Mouse (Mus musculus) liver, embryonic 11.5 days (tissue): ENCODE results near the gene Tmem203. TPM values are rescaled to one million over a fixed set of nuclear protein-coding genes. Genes with fewer than 3 reads are reported as not detected.

ENCODE experiments used
- ATAC-seq: fragments of 200-750 bp; cut with Nextera tagmentation; replicated peaks from 2 replicates; pipeline ENCODE4 v1.8.0; 2017; ENCODE audit warnings: moderate number of reproducible peaks, mild to moderate bottlenecking, moderate TSS enrichment, moderate library complexity; ENCODE audit not compliant: low FRiP score
- DNase-seq: peaks from one replicate; pipeline ENCODE4 v3.0.0-alpha.2; 2017; ENCODE audit warnings: low spot score
- H3K27ac ChIP-seq: fragments of 300-500 bp; sonication (generic); 2 replicates; pipeline ENCODE4 v1.5.1; 2014; ENCODE audit warnings: mild to moderate bottlenecking, low read depth, low read length, control low read depth
- H3K27me3 ChIP-seq: fragments of 300-500 bp; sonication (generic); replicated peaks from 2 replicates; pipeline ENCODE4 v1.6.1; 2014; ENCODE audit warnings: low read length, mixed read lengths; ENCODE audit not compliant: control insufficient read depth, insufficient read depth
- H3K36me3 ChIP-seq: fragments of 300-500 bp; sonication (generic); 2 replicates; pipeline ENCODE4 v1.6.1; 2014; ENCODE audit warnings: mild to moderate bottlenecking, low read length, moderate library complexity, mixed read lengths; ENCODE audit not compliant: control insufficient read depth, insufficient read depth
- H3K4me1 ChIP-seq: fragments of 300-500 bp; sonication (generic); replicated peaks from 2 replicates; pipeline ENCODE4 v1.6.1; 2014; ENCODE audit warnings: low read length, mixed read lengths; ENCODE audit not compliant: control insufficient read depth, insufficient read depth
- H3K4me2 ChIP-seq: fragments of 300-500 bp; sonication (generic); 2 replicates; pipeline ENCODE4 v1.6.1; 2014; ENCODE audit warnings: mild to moderate bottlenecking, control low read depth, moderate library complexity
- H3K4me3 ChIP-seq: fragments of 300-500 bp; sonication (generic); 2 replicates; pipeline ENCODE4 v1.5.1; 2014; ENCODE audit warnings: low read depth, low read length, control low read depth
- H3K9ac ChIP-seq: fragments of 300-500 bp; sonication (generic); 2 replicates; pipeline ENCODE4 v1.6.1; 2014; ENCODE audit warnings: low read depth, low read length, control low read depth
- H3K9me3 ChIP-seq: fragments of 300-500 bp; sonication (generic); 2 replicates; pipeline ENCODE4 v1.6.1; 2016; ENCODE audit warnings: low read length, inconsistent platforms, mixed read lengths; ENCODE audit not compliant: control insufficient read depth
- WGBS: fragments of 180-500 bp; shearing (Covaris S2); extraction: QIAGEN DNeasy Blood & Tissue Kit; methylation state at CpG from one replicate; pipeline ENCODE4 v1.1.7; 2014; 5-methylcytosine and 5-hydroxymethylcytosine counted together
- polyA plus RNA-seq: library from polyadenylated mRNA; unstranded; fragments of >200 nt; fragmentation: Nextera tagmentation; extraction: Ambion mirVana; gene quantifications from 2 replicates; pipeline ENCODE4 v1.2.1, GENCODE M21; 2014

Tmem203 gene
- polyA plus RNA-seq, 1 experiment from 2014 or later: 15.2 TPM

GRCm38 (mm10) chr2:25262795-25263622 is 7.8 kb downstream of the Tmem203 start:
- no peaks in the 10 kb centered on the region for H3K9me3 ChIP-seq
- DNase-seq (no peak), ATAC-seq (peak; percentile 18; the same call in 1 of the 2 replicates)
- H3K27me3 ChIP-seq: peaks cover 3% of the 10 kb centered on the region; the same call in 1 of the 2 replicates
- peak overlapping the region; percentile 75 for H3K4me3 ChIP-seq
- peak overlapping the region; percentile 69 for H3K4me2 ChIP-seq
- H3K4me1 ChIP-seq: peaks cover 32% of the 10 kb centered on the region
- H3K27ac ChIP-seq: peak overlapping the region; percentile 39; the same call in 1 of the 2 replicates
- under 1% methylated on average over 81 of the region's 82 CpGs for WGBS
- no peaks in the 10 kb centered on the region for H3K36me3 ChIP-seq
- peak overlapping the region; percentile 63 for H3K9ac ChIP-seq

- ATAC-seq (no peak), DNase-seq (no peak)
- Histone ChIP-seq H3K4me1 (peaks cover 32% of the 10 kb centered on the region), H3K27me3 (peaks cover 3% of the 10 kb centered on the region; the same call in 1 of the 2 replicates), H3K9ac (peak overlapping the region; percentile 63), H3K4me3 (peak overlapping the region; percentile 75), H3K27ac (no peak overlapping the region), H3K36me3 (no peaks in the 10 kb centered on the region), H3K9me3 (no peaks in the 10 kb centered on the region), H3K4me2 (peak overlapping the region; percentile 69)
- WGBS: 30% methylated on average over 12 of the region's 12 CpGs
Observed at GRCm38 (mm10) chr2:25263623-25264285, 8.5 kb downstream of the Tmem203 start.

GRCm38 (mm10) chr2:25264286-25264660 is 9.0 kb downstream of the Tmem203 start:
- no peak for ATAC-seq
- Histone ChIP-seq H3K4me2 (peak overlapping the region; percentile 69), H3K36me3 (no peaks in the 10 kb centered on the region), H3K4me1 (peaks cover 32% of the 10 kb centered on the region), H3K9ac (peak overlapping the region; percentile 20), H3K9me3 (no peaks in the 10 kb centered on the region), H3K4me3 (peak overlapping the region; percentile 75), H3K27ac (no peak overlapping the region), H3K27me3 (peaks cover 3% of the 10 kb centered on the region; the same call in 1 of the 2 replicates)
- 66% methylated on average over 5 of the region's 5 CpGs for WGBS
- no peak for DNase-seq

GRCm38 (mm10) chr2:25264851-25265250 is 9.6 kb downstream of the Tmem203 start:
- Histone ChIP-seq H3K4me3 (peak overlapping the region; percentile 75; the same call in 1 of the 2 replicates), H3K27ac (no peak overlapping the region), H3K36me3 (peaks cover 2% of the 10 kb centered on the region), H3K9me3 (no peaks in the 10 kb centered on the region), H3K9ac (0 out of 2 replicates have a peak overlapping the region, but pooled peaks have one; percentile 27), H3K4me2 (peak overlapping the region; percentile 69), H3K4me1 (peaks cover 32% of the 10 kb centered on the region), H3K27me3 (peaks cover 3% of the 10 kb centered on the region; the same call in 1 of the 2 replicates)
- 76% methylated on average over 3 of the region's 3 CpGs for WGBS
- no peak for ATAC-seq
- DNase-seq: no peak

GRCm38 (mm10) chr2:25265897-25266656 is 10.8 kb downstream of the Tmem203 start:
- no peak for DNase-seq
- Histone ChIP-seq H3K4me2 (peak overlapping the region; percentile 60), H3K9me3 (no peaks in the 10 kb centered on the region), H3K27me3 (peaks cover 3% of the 10 kb centered on the region; the same call in 1 of the 2 replicates), H3K9ac (peak overlapping the region; percentile 42; the same call in 1 of the 2 replicates), H3K27ac (0 out of 2 replicates have a peak overlapping the region, but pooled peaks have one; percentile 19), H3K4me3 (peak overlapping the region; percentile 18; the same call in 1 of the 2 replicates), H3K4me1 (peaks cover 35% of the 10 kb centered on the region), H3K36me3 (peaks cover 8% of the 10 kb centered on the region)
- WGBS: 53% methylated on average over 6 of the region's 6 CpGs
- no peak for ATAC-seq

GRCm38 (mm10) chr2:25266720-25267119 is 11.5 kb downstream of the Tmem203 start:
- peak overlapping the region; percentile 35; the same call in 1 of the 2 replicates for H3K27ac ChIP-seq
- 0 out of 2 replicates have a peak overlapping the region, but pooled peaks have one; percentile 42 for H3K9ac ChIP-seq
- no peak for DNase-seq
- peaks cover 8% of the 10 kb centered on the region for H3K36me3 ChIP-seq
- H3K4me3 ChIP-seq: no peak overlapping the region
- no peaks in the 10 kb centered on the region for H3K9me3 ChIP-seq
- no peak for ATAC-seq
- peaks cover 40% of the 10 kb centered on the region for H3K4me1 ChIP-seq
- H3K4me2 ChIP-seq: peak overlapping the region; percentile 60
- peaks cover 3% of the 10 kb centered on the region; the same call in 1 of the 2 replicates for H3K27me3 ChIP-seq
- WGBS: 37% methylated on average over 2 of the region's 2 CpGs

GRCm38 (mm10) chr2:25267241-25267640 is 12.0 kb downstream of the Tmem203 start:
- Histone ChIP-seq H3K9ac (peak overlapping the region; percentile 31; the same call in 1 of the 2 replicates), H3K4me2 (peak overlapping the region; percentile 60; the same call in 1 of the 2 replicates)

More at GRCm38 (mm10) chr2:25267241-25267640, 12.0 kb downstream of the Tmem203 start:
- no peak for DNase-seq
- Histone ChIP-seq H3K4me3 (no peak overlapping the region), H3K27ac (peak overlapping the region; percentile 35; the same call in 1 of the 2 replicates), H3K9me3 (no peaks in the 10 kb centered on the region), H3K27me3 (peaks cover 3% of the 10 kb centered on the region; the same call in 1 of the 2 replicates), H3K36me3 (peaks cover 8% of the 10 kb centered on the region), H3K4me1 (peaks cover 40% of the 10 kb centered on the region)
- ATAC-seq: no peak
